Mouse (Mus musculus) testis, adult 2 months (tissue): Measurements from ENCODE around the gene Zfp706.

ENCODE experiments used
- CTCF ChIP-seq: fragments of 200-500 bp; IDR thresholded peaks from 2 replicates; pipeline ENCODE4 v1.5.1; 2012; ENCODE audit warnings: low read depth, mild to moderate bottlenecking, inconsistent platforms, low read length, moderate library complexity; ENCODE audit not compliant: control insufficient read depth, insufficient read depth, insufficient replicate concordance
- POLR2A ChIP-seq: fragments of 200-500 bp; IDR thresholded peaks from 2 replicates; pipeline ENCODE4 v1.6.1; 2012; ENCODE audit warnings: low read depth, mild to moderate bottlenecking, inconsistent platforms, low read length, moderate library complexity; ENCODE audit not compliant: control insufficient read depth

GRCm38 (mm10) chr15:37008546-37008945 is 973 bp upstream of the Zfp706 start:
- no peak for TF ChIP-seq CTCF
- TF ChIP-seq POLR2A = no peak
